Mouse (Mus musculus) liver, embryonic 14.5 days (tissue): ENCODE measurements at regions not wholly inside any gene's neighbourhood (a gene's known extent, or its start where the extent isn't known, plus 50 kb on each side); places are given as distances from the start of the nearest gene placed in this dataset.

Experiments
- CTCF ChIP-seq: IDR thresholded peaks from 2 replicates; pipeline ENCODE4 v1.5.1; 2016; ENCODE audit warnings: antibody characterized with exemption, low read depth, control low read depth
- EP300 ChIP-seq: IDR thresholded peaks from 2 replicates; pipeline ENCODE4 v1.6.1; 2016; ENCODE audit warnings: antibody characterized with exemption, low read depth

DNA sequence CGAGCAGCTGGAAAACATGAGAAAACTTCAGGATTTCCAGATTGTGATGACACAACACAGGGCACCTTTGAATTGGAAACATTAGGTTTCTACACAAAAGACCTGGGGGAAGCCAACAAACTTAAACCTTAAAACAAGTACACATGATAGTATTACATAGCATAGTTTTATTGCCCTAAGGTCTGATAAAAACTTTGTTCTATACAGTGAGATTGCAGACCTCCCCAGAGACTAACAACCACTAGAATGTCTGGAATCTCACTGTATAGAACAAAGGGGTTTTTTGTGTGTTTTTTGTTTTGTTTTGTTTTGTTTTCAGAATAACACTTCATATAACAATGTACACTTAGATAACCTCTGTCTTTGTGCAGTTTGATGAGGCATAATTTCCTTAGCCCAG lies 124.2 kb downstream of the Cd55b start:
- TF ChIP-seq CTCF, result no peak
- TF ChIP-seq EP300, result no peak
